Mouse (Mus musculus): ENCODE data around the gene AC124502.3. TPM values are rescaled to one million over a fixed set of nuclear protein-coding genes. Genes with fewer than 3 reads are reported as not detected.
A peak's percentile ranks its signal among the peaks of the same experiment; 100 is the strongest.

AC124502.3 gene
- polyA plus RNA-seq, 1 experiment, result 1.6 TPM

DNA sequence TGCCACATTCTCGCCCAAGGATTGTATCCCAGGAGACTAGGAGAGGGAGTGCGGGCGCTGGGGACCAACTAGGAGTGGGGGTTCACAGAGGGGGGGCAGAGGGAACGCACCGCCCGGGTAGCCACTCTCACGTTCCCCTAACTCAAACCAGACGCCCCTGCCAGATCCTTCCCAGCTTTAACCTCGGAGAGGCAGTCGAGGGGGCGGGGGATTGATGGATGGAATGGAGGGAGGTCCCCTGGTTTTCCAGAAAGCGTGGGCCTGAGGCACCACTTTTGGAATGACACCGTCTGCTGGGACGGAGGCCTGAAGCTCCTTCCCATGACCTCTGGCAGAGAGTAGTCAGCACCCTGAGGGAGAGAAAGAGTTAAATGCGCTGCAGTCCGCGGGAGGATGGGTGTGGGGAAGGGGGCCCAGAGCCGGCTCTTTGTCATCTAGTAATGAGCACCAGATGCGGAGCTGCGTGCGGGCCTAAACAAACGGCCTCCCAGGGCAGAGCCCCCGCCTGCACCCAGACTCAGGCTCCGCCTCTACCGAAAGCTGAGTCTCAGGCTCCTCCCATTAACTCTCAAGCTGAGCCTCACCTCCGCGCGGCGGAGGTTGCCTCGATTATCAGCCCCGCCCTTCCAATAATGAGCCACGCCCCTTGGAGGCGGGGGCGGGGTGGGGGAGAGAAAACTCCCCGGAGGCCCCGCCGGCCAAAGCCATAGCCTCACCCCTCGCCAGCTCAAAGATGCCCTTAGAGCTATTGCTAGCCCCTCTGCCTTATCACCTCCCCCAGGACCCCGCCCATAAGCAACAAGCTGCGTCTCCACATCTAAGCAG is 33.1 kb downstream of the AC124502.3 start:
- TF ChIP-seq E2F4 (IDR thresholded peaks at IDR 0.05; ENCODE audit: insufficient read depth) (no peak), USF1 (IDR thresholded peaks at IDR 0.05; ENCODE audit: low read depth) (no peak), MYOD1 (IDR thresholded peaks at IDR 0.05; ENCODE audit: control insufficient read depth in 1 of 3, insufficient read length in 2 of 3, low read depth in 2 of 3) (no peak), TCF12 (IDR thresholded peaks at IDR 0.05; ENCODE audit: insufficient read depth, poor library complexity, severe bottlenecking) (no peak), POLR2A (IDR thresholded peaks at IDR 0.05; ENCODE audit: insufficient read length, low read depth) (peak; percentile 33), REST (IDR thresholded peaks at IDR 0.05; ENCODE audit: insufficient read depth, insufficient read length) (no peak), CEBPB (IDR thresholded peaks at IDR 0.05; ENCODE audit: insufficient read depth, poor library complexity, severe bottlenecking) (no peak)
- Histone ChIP-seq H3K4me2 (ENCODE audit: low read depth) (peak overlapping the region; percentile 97), H3K36me3 (ENCODE audit: control insufficient read depth, insufficient read depth) (no peaks in the 10 kb centered on the region), H3K79me2 (ENCODE audit: control insufficient read depth, insufficient read depth) (no peaks in the 10 kb centered on the region), H3K27me3 (ENCODE audit: control insufficient read depth, insufficient read depth, insufficient read length) (no peaks in the 10 kb centered on the region), H3ac (ENCODE audit: control insufficient read depth, insufficient read length) (no peak overlapping the region), H3K4me3 (peak overlapping the region; percentile 29)

DNA sequence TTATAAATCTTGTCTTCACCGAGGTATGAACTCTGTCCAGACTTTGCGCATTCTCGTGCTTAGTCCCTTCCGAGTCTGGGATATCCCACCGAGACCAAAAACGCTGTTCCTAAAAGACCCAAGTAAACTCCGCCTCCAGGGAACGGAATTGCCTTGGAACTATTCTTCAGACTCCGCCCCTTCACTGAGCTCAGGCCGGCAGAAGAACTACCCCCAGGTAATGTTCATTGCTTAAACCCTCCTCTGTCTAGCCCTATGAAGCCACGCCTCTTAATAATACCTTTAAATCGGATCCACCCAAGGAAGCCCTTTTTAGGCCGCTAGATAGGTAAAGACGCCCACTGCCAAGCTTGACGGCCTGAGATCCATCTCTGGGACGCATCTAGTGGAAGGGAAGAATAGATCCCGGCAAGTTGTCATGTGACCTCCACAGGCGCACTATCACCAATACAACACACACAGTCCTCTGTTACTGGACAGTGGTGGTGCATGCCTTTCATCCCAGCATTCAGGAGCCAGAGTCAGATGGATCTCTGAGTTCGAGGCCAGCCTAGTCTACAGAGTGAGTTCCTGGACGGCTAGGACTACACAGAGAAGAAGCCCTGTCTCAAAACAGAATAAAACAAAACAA is 33.8 kb downstream of the AC124502.3 start:
- Histone ChIP-seq H3K4me3 (peak overlapping the region; percentile 29), H3K79me2 (ENCODE audit: control insufficient read depth, insufficient read depth) (no peaks in the 10 kb centered on the region), H3K4me2 (ENCODE audit: low read depth) (peak overlapping the region; percentile 97), H3K27me3 (ENCODE audit: control insufficient read depth, insufficient read depth, insufficient read length) (no peaks in the 10 kb centered on the region), H3K36me3 (ENCODE audit: control insufficient read depth, insufficient read depth) (no peaks in the 10 kb centered on the region), H3ac (ENCODE audit: control insufficient read depth, insufficient read length) (no peak overlapping the region)
- TF ChIP-seq POLR2A (IDR thresholded peaks at IDR 0.05; ENCODE audit: insufficient read length, low read depth) (no peak), TCF12 (IDR thresholded peaks at IDR 0.05; ENCODE audit: insufficient read depth, poor library complexity, severe bottlenecking) (no peak), MYOG (IDR thresholded peaks at IDR 0.05; ENCODE audit: control insufficient read depth in 1 of 3, insufficient read depth in 1 of 3, insufficient read length in 2 of 3, low read depth in 2 of 3) (no peak), CEBPB (IDR thresholded peaks at IDR 0.05; ENCODE audit: insufficient read depth, poor library complexity, severe bottlenecking) (no peak), SRF (IDR thresholded peaks at IDR 0.05; ENCODE audit: control insufficient read depth, insufficient read length, low read depth) (no peak), USF1 (IDR thresholded peaks at IDR 0.05; ENCODE audit: low read depth) (peak; percentile 51), REST (IDR thresholded peaks at IDR 0.05; ENCODE audit: insufficient read depth, insufficient read length) (no peak), MAX (IDR thresholded peaks at IDR 0.05; ENCODE audit: low read depth) (no peak)

GRCm38 (mm10) chr19:5073028-5073427 is 34.3 kb downstream of the AC124502.3 start:
- H3K79me2 ChIP-seq (ENCODE audit: control insufficient read depth, insufficient read depth), result no peaks in the 10 kb centered on the region
- H3K4me3 ChIP-seq, result peak overlapping the region; percentile 29
- no peaks in the 10 kb centered on the region for H3K27me3 ChIP-seq (ENCODE audit: control insufficient read depth, insufficient read depth, insufficient read length)
- no peaks in the 10 kb centered on the region for H3K36me3 ChIP-seq (ENCODE audit: control insufficient read depth, insufficient read depth)
- TF ChIP-seq POLR2A (IDR thresholded peaks at IDR 0.05; ENCODE audit: insufficient read length, low read depth) (no peak), MAX (IDR thresholded peaks at IDR 0.05; ENCODE audit: low read depth) (no peak), POLR2AphosphoS2 (IDR thresholded peaks at IDR 0.05; ENCODE audit: insufficient read length, low read depth) (no peak), MYOD1 (IDR thresholded peaks at IDR 0.05; ENCODE audit: control insufficient read depth in 1 of 3, insufficient read length in 2 of 3, low read depth in 2 of 3) (no peak), USF1 (IDR thresholded peaks at IDR 0.05; ENCODE audit: low read depth) (no peak), REST (IDR thresholded peaks at IDR 0.05; ENCODE audit: insufficient read depth, insufficient read length) (no peak), MYOG (IDR thresholded peaks at IDR 0.05; ENCODE audit: control insufficient read depth in 1 of 3, insufficient read depth in 1 of 3, insufficient read length in 2 of 3, low read depth in 2 of 3) (no peak), E2F4 (IDR thresholded peaks at IDR 0.05; ENCODE audit: insufficient read depth) (no peak), CEBPB (IDR thresholded peaks at IDR 0.05; ENCODE audit: insufficient read depth, poor library complexity, severe bottlenecking) (no peak), SRF (IDR thresholded peaks at IDR 0.05; ENCODE audit: control insufficient read depth, insufficient read length, low read depth) (no peak), TCF12 (IDR thresholded peaks at IDR 0.05; ENCODE audit: insufficient read depth, poor library complexity, severe bottlenecking) (no peak), TCF3 (IDR thresholded peaks at IDR 0.05; ENCODE audit: insufficient read length, low read depth) (no peak)
- no peak overlapping the region for H3ac ChIP-seq (ENCODE audit: control insufficient read depth, insufficient read length)
- peak overlapping the region; percentile 97 for H3K4me2 ChIP-seq (ENCODE audit: low read depth)

DNA sequence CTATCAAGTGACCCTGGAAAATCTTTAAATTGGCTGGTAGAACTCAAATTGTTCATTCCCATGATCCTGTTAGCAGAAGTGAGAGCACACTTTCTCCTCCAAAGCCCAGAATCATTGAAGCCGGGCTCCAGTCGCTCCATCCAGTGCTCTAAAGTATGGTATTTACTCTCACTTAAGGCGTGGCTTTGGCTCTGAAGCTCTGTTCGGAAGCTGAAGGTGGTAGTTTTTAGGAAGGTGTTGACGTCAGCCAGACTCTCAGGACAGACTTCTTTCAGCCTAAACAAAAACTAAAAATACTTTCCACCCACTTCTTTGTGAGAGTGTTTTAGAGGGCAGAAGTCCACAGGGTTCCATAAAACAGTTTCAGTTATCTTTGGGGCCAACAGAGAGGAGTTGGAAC is 34.8 kb downstream of the AC124502.3 start:
- Histone ChIP-seq H3K4me2 (ENCODE audit: low read depth) (peak overlapping the region; percentile 97), H3K36me3 (ENCODE audit: control insufficient read depth, insufficient read depth) (no peaks in the 10 kb centered on the region), H3K27me3 (ENCODE audit: control insufficient read depth, insufficient read depth, insufficient read length) (no peaks in the 10 kb centered on the region), H3ac (ENCODE audit: control insufficient read depth, insufficient read length) (no peak overlapping the region), H3K4me3 (peak overlapping the region; percentile 29), H3K79me2 (ENCODE audit: control insufficient read depth, insufficient read depth) (no peaks in the 10 kb centered on the region)
- TF ChIP-seq SRF (IDR thresholded peaks at IDR 0.05; ENCODE audit: control insufficient read depth, insufficient read length, low read depth) (no peak), CEBPB (IDR thresholded peaks at IDR 0.05; ENCODE audit: insufficient read depth, poor library complexity, severe bottlenecking) (no peak), USF1 (IDR thresholded peaks at IDR 0.05; ENCODE audit: low read depth) (no peak), TCF12 (IDR thresholded peaks at IDR 0.05; ENCODE audit: insufficient read depth, poor library complexity, severe bottlenecking) (no peak), POLR2A (IDR thresholded peaks at IDR 0.05; ENCODE audit: insufficient read length, low read depth) (no peak), MYOD1 (IDR thresholded peaks at IDR 0.05; ENCODE audit: control insufficient read depth in 1 of 3, insufficient read length in 2 of 3, low read depth in 2 of 3) (no peak), MAX (IDR thresholded peaks at IDR 0.05; ENCODE audit: low read depth) (no peak)
